Mouse (Mus musculus) central nervous system, embryonic 14 days (tissue): ENCODE data around the gene Psmd5. TPM values are rescaled to one million over a fixed set of nuclear protein-coding genes. Genes with fewer than 3 reads are reported as not detected.

Source experiments
- polyA plus RNA-seq: library from polyadenylated mRNA; depleted of rRNA; stranded (reverse); fragments of >200 nt; gene quantifications from 2 replicates; pipeline ENCODE4 v1.2.3, GENCODE M21; 2012; rRNA removed

The Psmd5 gene
- polyA plus RNA-seq: 51.5 and 54.6 TPM in 2 replicates

DNA sequence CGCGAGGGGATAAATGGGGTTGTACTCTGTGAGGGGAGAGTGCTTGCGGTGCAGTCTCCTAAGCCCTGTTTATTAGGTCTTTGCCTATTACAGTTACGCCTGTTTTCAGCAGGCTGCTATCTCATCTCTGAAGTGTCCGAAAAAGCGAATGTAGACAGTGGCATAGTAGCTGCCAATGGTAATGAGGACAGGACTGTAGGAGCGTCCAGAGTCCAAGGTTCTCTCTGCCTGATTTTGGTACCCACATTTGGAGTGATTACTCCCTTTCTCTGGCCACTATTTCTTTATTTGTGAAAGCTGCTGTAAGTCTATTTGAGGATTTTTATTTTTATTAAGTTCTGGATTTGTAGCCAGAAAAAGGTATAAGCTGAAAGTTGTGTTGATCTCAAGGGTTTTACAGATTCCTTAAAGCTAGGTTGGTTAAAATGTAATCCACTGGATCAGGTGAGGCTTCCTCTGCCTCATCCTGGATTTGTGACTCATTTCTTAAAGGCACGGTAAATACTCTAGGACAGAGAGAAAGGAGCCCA is at the start of gene Psmd5:
Psmd5 (minus strand) TSS at position 153 of the 530 bp plus-strand sequence.

GRCm38 (mm10) chr2:34913218-34914068 is 38.7 kb upstream of the Psmd5 start, which contains the start of gene Phf19:
Gene Phf19, minus strand, starts transcription at chr2:34914026.

DNA sequence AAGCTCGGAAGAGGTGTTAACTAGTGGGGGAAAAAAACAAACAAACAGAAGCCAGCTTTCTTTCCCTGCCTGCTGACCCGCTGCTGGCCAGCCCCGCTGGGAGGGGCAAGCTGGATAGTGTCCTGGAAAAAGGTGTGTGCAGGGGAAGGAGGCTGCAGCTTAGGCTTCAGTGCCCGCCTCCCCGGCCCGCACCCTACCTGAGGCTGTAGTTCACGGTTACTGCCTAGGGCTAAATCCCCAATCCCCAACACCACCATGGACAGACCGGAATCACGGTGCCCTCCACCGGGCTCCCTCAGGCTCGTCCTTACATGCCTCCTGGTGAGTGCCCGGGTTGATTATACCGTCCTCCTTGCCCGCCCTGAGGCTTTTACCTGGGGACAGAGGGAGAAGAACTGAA is 497 bp downstream of the Psmd5 start, which contains the start of gene Cutal:
Cutal (plus strand) TSS at position 126 of the 400 bp plus-strand sequence.

DNA sequence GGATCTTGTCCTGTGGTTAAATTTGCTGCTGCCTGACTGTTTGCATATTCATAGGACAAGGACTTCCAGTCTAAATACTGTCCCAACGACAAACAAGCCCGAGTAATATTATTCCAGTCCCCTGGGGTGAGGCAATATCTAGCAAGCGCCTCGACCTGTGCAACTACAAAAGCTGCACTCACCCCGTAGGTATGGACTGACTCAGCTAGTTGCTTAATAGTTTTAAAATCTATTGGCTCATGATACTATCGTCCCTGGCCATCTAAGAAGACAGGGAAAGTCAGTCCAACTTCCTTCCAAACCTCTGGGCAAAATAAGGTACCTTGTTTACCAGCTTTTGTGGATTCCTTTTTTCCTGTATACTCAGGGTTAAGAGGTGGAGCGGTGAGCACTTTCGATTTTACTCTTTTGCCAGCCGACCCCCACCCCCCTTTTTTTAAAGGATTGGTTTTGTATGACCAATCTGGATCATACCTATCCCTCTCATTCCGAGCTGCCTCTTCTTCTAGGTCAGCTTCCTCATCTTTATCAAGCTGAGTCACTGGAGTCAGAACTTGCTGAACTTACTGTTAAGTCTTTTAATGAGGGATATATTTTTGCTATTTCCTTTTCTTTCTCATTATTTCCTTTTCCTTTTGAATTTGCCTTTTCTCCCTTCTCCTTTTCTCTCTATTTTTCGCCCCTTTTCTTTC is 41.9 kb downstream of the Psmd5 start, which contains the start of gene Gm34653:
Gm34653 (plus strand) TSS at position 242 of the 692 bp plus-strand sequence.

DNA sequence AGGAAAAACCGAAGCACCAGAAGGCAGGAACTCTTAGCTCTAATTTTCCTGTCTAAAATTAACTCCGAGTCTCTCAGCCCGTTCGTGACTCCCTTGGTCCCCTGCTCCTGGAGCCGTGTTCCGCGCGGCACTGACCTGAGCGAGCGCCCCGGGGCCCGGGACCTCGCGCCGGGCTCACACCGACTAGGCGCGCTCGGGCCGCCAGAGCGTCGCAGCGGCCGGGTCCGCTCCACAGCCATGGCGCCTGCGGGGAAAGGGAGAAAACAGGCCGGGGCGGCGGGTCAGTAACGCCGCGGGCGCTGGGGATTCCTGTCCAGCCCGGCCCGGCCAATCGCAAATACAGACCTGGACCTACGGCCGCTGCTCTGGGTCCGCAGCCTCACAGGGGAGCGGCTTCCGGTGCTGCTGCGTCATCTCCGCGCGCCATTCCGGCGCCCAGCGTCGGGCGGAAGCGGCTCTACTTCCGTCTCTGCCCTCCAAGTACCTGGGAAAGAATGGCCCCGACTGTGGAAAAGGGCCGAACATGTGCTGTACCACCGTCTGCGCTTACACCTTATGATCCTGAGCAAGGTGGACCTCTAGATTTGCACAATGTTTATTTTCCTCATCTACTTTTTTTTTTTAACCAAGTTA is 48.8 kb downstream of the Psmd5 start, which contains the start of gene Fbxw2:
Fbxw2 (minus strand) TSS at position 485 of the 633 bp plus-strand sequence.

Other genes with a start within 250 kb of the Psmd5 start
- 52.8 TPM in 2 replicates for gene Gapvd1, start 119.7 kb downstream of the Psmd5 start, polyA plus RNA-seq
- gene Hspa5, start 103.0 kb downstream of the Psmd5 start, polyA plus RNA-seq: 378 and 533 TPM in 2 replicates
- 22.8 and 24.4 TPM in 2 replicates for gene Rabepk, start 75.1 kb downstream of the Psmd5 start, polyA plus RNA-seq
- 60.1 and 67.5 TPM in 2 replicates for gene Fbxw2, start 48.7 kb downstream of the Psmd5 start, polyA plus RNA-seq
- 0.06 and 0.08 TPM in 2 replicates for gene Gm34653, start 42.0 kb downstream of the Psmd5 start, polyA plus RNA-seq
- gene Cutal, start 572 bp downstream of the Psmd5 start, polyA plus RNA-seq: 0.17 and 0.21 TPM in 2 replicates
- gene Phf19, start 39.1 kb upstream of the Psmd5 start, polyA plus RNA-seq: 4.2 and 5.0 TPM in 2 replicates
- 1.4 and 3.7 TPM in 2 replicates for gene Traf1, start 86.8 kb upstream of the Psmd5 start, polyA plus RNA-seq
- gene Hc, start 186.5 kb upstream of the Psmd5 start, polyA plus RNA-seq: 0.34 and 0.98 TPM in 2 replicates
- gene AI182371, start 226.6 kb upstream of the Psmd5 start, polyA plus RNA-seq: 1.1 and 1.4 TPM in 2 replicates
- 32.5 and 38.7 TPM in 2 replicates for gene Cntrl, start 234.5 kb upstream of the Psmd5 start, polyA plus RNA-seq